Comparison of ENCODE assay signal across 7 mouse cellular contexts in the genomic region with DNA sequence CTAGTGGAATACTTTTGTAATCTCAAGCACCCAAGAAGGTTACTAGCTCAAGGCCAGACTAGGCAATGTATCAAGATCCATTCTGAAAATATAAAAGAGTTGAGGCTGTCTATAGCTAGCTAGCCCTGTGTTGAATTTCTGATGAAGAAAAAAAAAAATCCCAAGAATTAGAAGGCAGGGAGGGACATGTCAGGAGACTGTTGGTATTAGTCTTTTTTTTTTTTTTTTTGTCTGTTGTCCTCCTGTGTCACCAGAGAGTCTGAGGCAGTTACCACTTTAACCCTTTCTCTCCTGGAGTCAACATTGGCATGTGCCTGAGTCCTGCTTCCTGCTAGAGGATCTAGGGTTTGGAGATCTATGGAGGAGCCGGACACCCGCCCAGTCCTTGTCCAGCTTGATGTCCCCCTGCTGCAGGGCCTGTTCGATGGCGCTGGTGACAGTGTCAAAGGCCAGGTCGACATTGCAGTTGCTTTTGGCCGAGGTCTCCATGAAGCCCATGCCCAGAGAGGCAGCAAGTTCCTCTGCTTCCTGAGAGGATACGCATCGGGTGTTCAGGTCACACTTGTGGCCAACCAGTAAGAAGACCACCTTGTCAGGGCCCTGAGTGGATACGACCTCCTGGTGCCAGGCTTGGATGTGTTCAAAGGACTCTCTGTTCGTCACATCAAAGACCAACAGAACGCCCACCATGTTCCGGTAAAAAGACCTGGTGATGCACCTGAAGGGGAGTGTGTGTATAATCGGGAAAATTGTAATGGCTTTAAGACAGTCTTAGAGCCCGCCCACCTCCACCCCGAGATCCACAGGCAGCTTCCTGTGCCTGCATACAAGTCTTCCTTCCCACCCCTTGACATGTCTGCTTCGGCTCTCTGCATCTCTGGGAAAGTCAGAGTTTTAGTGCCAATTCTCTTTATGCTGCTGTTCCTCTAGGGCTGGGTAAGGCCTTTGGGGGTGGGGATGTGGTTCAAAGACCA. TPM values are rescaled to one million over a fixed set of nuclear protein-coding genes. Genes with fewer than 3 reads are reported as not detected.
DNase-seq lines count a peak whose midpoint lies in the region; ATAC-seq and TF ChIP-seq lines count a peak whose summit lies in the region.

No protein-coding gene starts in this region.

- H3K4me2 ChIP-seq in lung, postnatal 0 days (replicated peaks; ENCODE audit: low read depth, low read length) = peak overlapping the region; percentile 67
- peak overlapping the region; percentile 64 for H3K4me2 ChIP-seq in embryonic facial prominence, embryonic 12.5 days (replicated peaks)
- peak overlapping the region; percentile 74 for H3K4me2 ChIP-seq in intestine, postnatal 0 days (replicated peaks; ENCODE audit: low read depth)

- no peak overlapping the region for H3K27ac ChIP-seq in lung, postnatal 0 days (ENCODE audit: low read length)
- no peak overlapping the region for H3K27ac ChIP-seq in embryonic facial prominence, embryonic 12.5 days
- peak overlapping the region; percentile 77; the same call in 1 of the 2 replicates for H3K27ac ChIP-seq in intestine, postnatal 0 days (ENCODE audit: low read depth, low read length)
- H3K27ac ChIP-seq in small intestine, adult 2 months (ENCODE audit: insufficient read depth, low read depth, low read length) = no peak overlapping the region

- TF ChIP-seq POLR2A in small intestine, adult 2 months (IDR thresholded peaks at IDR 0.05; ENCODE audit: low read depth, low read length) = no peak

- no peaks in the 10 kb centered on the region for H3K9me3 ChIP-seq in lung, postnatal 0 days (ENCODE audit: low read length)
- no peaks in the 10 kb centered on the region for H3K9me3 ChIP-seq in embryonic facial prominence, embryonic 12.5 days
- H3K9me3 ChIP-seq in intestine, postnatal 0 days (ENCODE audit: control insufficient read depth) = no peaks in the 10 kb centered on the region

- TF ChIP-seq CTCF in lung, postnatal 0 days (IDR thresholded peaks at IDR 0.05) = no peak
- TF ChIP-seq CTCF in intestine, postnatal 0 days (IDR thresholded peaks at IDR 0.05; ENCODE audit: low read depth) = no peak
- TF ChIP-seq CTCF in small intestine, adult 2 months (IDR thresholded peaks at IDR 0.05; ENCODE audit: extremely low read depth, insufficient read length, insufficient replicate concordance, low read depth, low read length) = no peak

- 60% methylated on average over 16 of the region's 16 CpGs for WGBS in lung, postnatal 0 days
- WGBS in embryonic facial prominence, embryonic 12.5 days = 61% methylated on average over 16 of the region's 16 CpGs
- 69% methylated on average over 16 of the region's 16 CpGs for WGBS in intestine, postnatal 0 days
- 75% methylated on average over 16 of the region's 16 CpGs for WGBS in small intestine, adult 2 months

- H3K9ac ChIP-seq in lung, postnatal 0 days (replicated peaks; ENCODE audit: low read depth) = no peak overlapping the region
- H3K9ac ChIP-seq in embryonic facial prominence, embryonic 12.5 days = peak overlapping the region; percentile 28; the same call in 1 of the 2 replicates
- H3K9ac ChIP-seq in intestine, postnatal 0 days (ENCODE audit: low read depth, low read length) = peak overlapping the region; percentile 50

- TF ChIP-seq EP300 in lung, postnatal 0 days (IDR thresholded peaks at IDR 0.05) = no peak

- H3K27me3 ChIP-seq in lung, postnatal 0 days (replicated peaks; ENCODE audit: insufficient read depth, low read length) = no peaks in the 10 kb centered on the region
- H3K27me3 ChIP-seq in embryonic facial prominence, embryonic 12.5 days = no peaks in the 10 kb centered on the region
- H3K27me3 ChIP-seq in intestine, postnatal 0 days (replicated peaks; ENCODE audit: control insufficient read depth, insufficient read depth, low read length) = no peaks in the 10 kb centered on the region
- no peaks in the 10 kb centered on the region for H3K27me3 ChIP-seq in small intestine, adult 2 months (ENCODE audit: control insufficient read depth, insufficient read depth, low read length)

- no peaks in the 10 kb centered on the region for H3K4me1 ChIP-seq in lung, postnatal 0 days (ENCODE audit: insufficient read depth, low read depth, low read length)
- 0 out of 2 replicates have a peak, but pooled peaks cover 5% of the 10 kb centered on the region for H3K4me1 ChIP-seq in embryonic facial prominence, embryonic 12.5 days
- H3K4me1 ChIP-seq in intestine, postnatal 0 days (replicated peaks; ENCODE audit: control insufficient read depth, insufficient read depth, low read length) = no peaks in the 10 kb centered on the region
- peaks cover 4% of the 10 kb centered on the region; the same call in 1 of the 2 replicates for H3K4me1 ChIP-seq in small intestine, adult 2 months (ENCODE audit: control insufficient read depth, insufficient read depth, insufficient read length, low read length)

- DNase-seq in lung, postnatal 0 days (ENCODE audit: low spot score) = no peak
- DNase-seq in lung, postnatal 25 days (ENCODE audit: low spot score) = no peak
- no peak for DNase-seq in layer of hippocampus, adult 8-10 months (ENCODE audit: low spot score in 2 of 2)
- DNase-seq in urinary bladder, postnatal 36 days (ENCODE audit: low spot score in 2 of 2) = no peak

- peak; percentile 13; the same call in 1 of the 2 replicates for ATAC-seq in lung, postnatal 0 days
- ATAC-seq in embryonic facial prominence, embryonic 12.5 days (ENCODE audit: insufficient number of reproducible peaks, insufficient read depth, low FRiP score, low TSS enrichment) = 0 out of 2 replicates have a peak, but pooled peaks have one; percentile 4
- ATAC-seq in intestine, postnatal 0 days = no peak

- peak overlapping the region; percentile 49 for H3K4me3 ChIP-seq in lung, postnatal 0 days (ENCODE audit: low read depth, low read length)
- H3K4me3 ChIP-seq in embryonic facial prominence, embryonic 12.5 days = peak overlapping the region; percentile 43
- peak overlapping the region; percentile 50 for H3K4me3 ChIP-seq in intestine, postnatal 0 days (ENCODE audit: low read depth, low read length)
- H3K4me3 ChIP-seq in small intestine, adult 2 months (ENCODE audit: low read depth, low read length) = peak overlapping the region; percentile 86

- H3K36me3 ChIP-seq in lung, postnatal 0 days (ENCODE audit: insufficient read depth, low read length) = no peaks in the 10 kb centered on the region
- no peaks in the 10 kb centered on the region for H3K36me3 ChIP-seq in embryonic facial prominence, embryonic 12.5 days
- no peaks in the 10 kb centered on the region for H3K36me3 ChIP-seq in intestine, postnatal 0 days (ENCODE audit: control insufficient read depth, insufficient read depth)
- no peaks in the 10 kb centered on the region for H3K36me3 ChIP-seq in small intestine, adult 2 months (ENCODE audit: control insufficient read depth, insufficient read depth, low read length)

RNA-seq across cellular contexts. Expression of a gene that starts 0.9 kb away (rescaled TPM):
- 2.3 and 3.1 TPM in 2 replicates for polyA plus RNA-seq in lung, postnatal 0 days (2015; fragmentation: Nextera tagmentation; extraction: Ambion mirVana)
- polyA plus RNA-seq in embryonic facial prominence, embryonic 12.5 days (2016; fragmentation: Nextera tagmentation; extraction: Ambion mirVana) = 1.4 and 1.8 TPM in 2 replicates
- polyA plus RNA-seq in intestine, postnatal 0 days (2015; fragmentation: Nextera tagmentation; extraction: Ambion mirVana) = 48.2 and 48.3 TPM in 2 replicates
- polyA plus RNA-seq in small intestine, adult 2 months (2012; rRNA removed) = 0.70 and 0.98 TPM in 2 replicates
- total RNA-seq in layer of hippocampus, adult 8-10 months (2022) = 1 to 10 TPM; 1.4 to 2.8 (median 1.9) TPM

RNA-seq across cellular contexts. Expression of a gene that starts 27.1 kb away (rescaled TPM):
- 49.8 and 52.9 TPM in 2 replicates for polyA plus RNA-seq in lung, postnatal 0 days (2015; fragmentation: Nextera tagmentation; extraction: Ambion mirVana)
- polyA plus RNA-seq in embryonic facial prominence, embryonic 12.5 days (2016; fragmentation: Nextera tagmentation; extraction: Ambion mirVana) = 80.1 and 80.5 TPM in 2 replicates
- 80.1 and 84.1 TPM in 2 replicates for polyA plus RNA-seq in intestine, postnatal 0 days (2015; fragmentation: Nextera tagmentation; extraction: Ambion mirVana)
- 20.7 and 24.1 TPM in 2 replicates for polyA plus RNA-seq in small intestine, adult 2 months (2012; rRNA removed)
- 10 to 100 TPM; 21.9 to 27.1 (median 24.0) TPM for total RNA-seq in layer of hippocampus, adult 8-10 months (2022)

RNA-seq across cellular contexts. Expression of a gene that starts 28.1 kb away (rescaled TPM):
- 32.1 and 39.7 TPM in 2 replicates for polyA plus RNA-seq in lung, postnatal 0 days (2015; fragmentation: Nextera tagmentation; extraction: Ambion mirVana)
- polyA plus RNA-seq in embryonic facial prominence, embryonic 12.5 days (2016; fragmentation: Nextera tagmentation; extraction: Ambion mirVana) = 51.7 and 54.3 TPM in 2 replicates
- 43.2 and 47.5 TPM in 2 replicates for polyA plus RNA-seq in intestine, postnatal 0 days (2015; fragmentation: Nextera tagmentation; extraction: Ambion mirVana)
- 1.3 and 4.5 TPM in 2 replicates for polyA plus RNA-seq in small intestine, adult 2 months (2012; rRNA removed)
- total RNA-seq in layer of hippocampus, adult 8-10 months (2022) = 10 to 100 TPM; 20.6 to 27.9 (median 24.9) TPM

RNA-seq across cellular contexts. Expression of a gene that starts 40.9 kb away (rescaled TPM):
- 17.0 and 23.6 TPM in 2 replicates for polyA plus RNA-seq in lung, postnatal 0 days (2015; fragmentation: Nextera tagmentation; extraction: Ambion mirVana)
- polyA plus RNA-seq in embryonic facial prominence, embryonic 12.5 days (2016; fragmentation: Nextera tagmentation; extraction: Ambion mirVana) = 43.0 and 43.3 TPM in 2 replicates
- polyA plus RNA-seq in intestine, postnatal 0 days (2015; fragmentation: Nextera tagmentation; extraction: Ambion mirVana) = 8.9 and 9.6 TPM in 2 replicates
- polyA plus RNA-seq in small intestine, adult 2 months (2012; rRNA removed) = 6.8 and 13.5 TPM in 2 replicates
- 10 to 100 TPM; 23.9 to 25.1 (median 24.5) TPM for total RNA-seq in layer of hippocampus, adult 8-10 months (2022)

RNA-seq across cellular contexts. Expression of a gene that starts 51.2 kb away (rescaled TPM):
- polyA plus RNA-seq in lung, postnatal 0 days (2015; fragmentation: Nextera tagmentation; extraction: Ambion mirVana) = 14.3 and 14.7 TPM in 2 replicates
- polyA plus RNA-seq in embryonic facial prominence, embryonic 12.5 days (2016; fragmentation: Nextera tagmentation; extraction: Ambion mirVana) = 86.3 and 88.2 TPM in 2 replicates
- 47.4 and 48.7 TPM in 2 replicates for polyA plus RNA-seq in intestine, postnatal 0 days (2015; fragmentation: Nextera tagmentation; extraction: Ambion mirVana)
- polyA plus RNA-seq in small intestine, adult 2 months (2012; rRNA removed) = 5.2 and 9.6 TPM in 2 replicates
- 10 to 100 TPM; 10.0 to 12.4 (median 11.0) TPM for total RNA-seq in layer of hippocampus, adult 8-10 months (2022)

Comparison
In these comparisons a context has a peak if more than half of its experiments do, and no peak if none do; other contexts are left out.
1. RNA of a gene that starts 0.9 kb away (polyA plus RNA-seq): 48.2 to 48.3 TPM in intestine, postnatal 0 days; 2.3 to 3.1 TPM in lung, postnatal 0 days, 1.4 to 1.8 TPM in embryonic facial prominence, embryonic 12.5 days and 0.70 to 0.98 TPM in small intestine, adult 2 months; every median in the first group is over 10 times any median in the second.
2. Peak in every context shown above with its lines, with median percentiles within 50 percentile points of each other: H3K4me2 ChIP-seq and H3K4me3 ChIP-seq.